Mouse (Mus musculus) MEL (cell line): ENCODE results near the gene Rtn4rl2. TPM values are rescaled to one million over a fixed set of nuclear protein-coding genes. Genes with fewer than 3 reads are reported as not detected.

ENCODE experiments used
- DNase-seq: peaks from one replicate; pipeline ENCODE4 v3.0.0; 2011; ENCODE audit warnings: low read depth, low spot score
- H3K27ac ChIP-seq: 2 replicates; pipeline ENCODE4 v1.5.1; 2012; ENCODE audit warnings: low read depth, mild to moderate bottlenecking, control low read depth, low read length, moderate library complexity; ENCODE audit not compliant: control insufficient read depth
- H3K27me3 ChIP-seq, 2 experiments: fragments of 150-350 bp in 1 of 2; sonication (generic) in 1 of 2; 2 replicates each; pipeline ENCODE4 v1.6.1; 2012; ENCODE audit warnings: low read length in 2 of 2, mild to moderate bottlenecking in 2 of 2, improper control_type of control experiment in 1 of 2, moderate library complexity in 1 of 2; ENCODE audit not compliant: insufficient read depth in 2 of 2, control insufficient read depth in 1 of 2
- H3K36me3 ChIP-seq, 2 experiments: 2 replicates each; pipeline ENCODE4 v1.6.1; 2012 to 2014; ENCODE audit warnings: low read length in 2 of 2, improper control_type of control experiment in 1 of 2, inconsistent platforms in 1 of 2, mild to moderate bottlenecking in 1 of 2; ENCODE audit not compliant: insufficient read depth in 2 of 2, control insufficient read depth in 1 of 2
- H3K4me1 ChIP-seq, 2 experiments: fragments of 150-350 bp in 1 of 2; sonication (generic) in 1 of 2; 2 replicates each; pipeline ENCODE4 v1.6.1; 2012; ENCODE audit warnings: low read length in 2 of 2, improper control_type of control experiment in 1 of 2, mild to moderate bottlenecking in 1 of 2; ENCODE audit not compliant: insufficient read depth in 2 of 2, control insufficient read depth in 1 of 2
- H3K4me3 ChIP-seq, 2 experiments: fragments of 150-350 bp in 1 of 2; sonication (generic) in 1 of 2; 2 replicates each; pipeline ENCODE4 v1.5.1; 2012; ENCODE audit warnings: low read depth in 2 of 2, low read length in 2 of 2, mild to moderate bottlenecking in 2 of 2, moderate library complexity in 2 of 2, control low read depth in 1 of 2, improper control_type of control experiment in 1 of 2; ENCODE audit not compliant: control insufficient read depth in 1 of 2, insufficient read depth in 1 of 2
- H3K79me2 ChIP-seq: 2 replicates; pipeline ENCODE4 v1.6.1; 2012; ENCODE audit warnings: mild to moderate bottlenecking, low read length, moderate library complexity; ENCODE audit not compliant: control insufficient read depth, poor library complexity, insufficient read depth
- H3K9ac ChIP-seq: 2 replicates; pipeline ENCODE4 v1.6.1; 2012; ENCODE audit warnings: low read depth, mild to moderate bottlenecking, control low read depth, low read length, moderate library complexity; ENCODE audit not compliant: control insufficient read depth, poor library complexity, severe bottlenecking
- H3K9me3 ChIP-seq: fragments of 150-350 bp; sonication (generic); replicated peaks from 2 replicates; pipeline ENCODE4 v1.6.1; 2012; ENCODE audit warnings: mild to moderate bottlenecking, low read length, improper control_type of control experiment, moderate library complexity; ENCODE audit not compliant: insufficient read depth
- CHD1 ChIP-seq: IDR thresholded peaks from 2 replicates; pipeline ENCODE4 v1.6.1; 2012; ENCODE audit warnings: low read depth, mild to moderate bottlenecking, inconsistent platforms, low read length, improper control_type of control experiment
- E2F4 ChIP-seq: IDR thresholded peaks from 2 replicates; pipeline ENCODE4 v1.6.1; 2011; ENCODE audit warnings: low read depth, low read length, improper control_type of control experiment, borderline replicate concordance
- EP300 ChIP-seq, 2 experiments: IDR thresholded peaks; 2 replicates each; pipeline ENCODE4 v1.6.1; 2011; ENCODE audit warnings: improper control_type of control experiment in 2 of 2, low read length in 2 of 2, low read depth in 1 of 2, mild to moderate bottlenecking in 1 of 2
- ETS1 ChIP-seq: IDR thresholded peaks from 2 replicates; pipeline ENCODE4 v1.6.1; 2012; ENCODE audit warnings: low read depth, mild to moderate bottlenecking, inconsistent platforms, low read length, improper control_type of control experiment, moderate library complexity
- GABPA ChIP-seq: IDR thresholded peaks from 2 replicates; pipeline ENCODE4 v1.6.1; 2012; ENCODE audit warnings: low read depth, mild to moderate bottlenecking, inconsistent platforms, low read length, improper control_type of control experiment, moderate library complexity
- GATA1 ChIP-seq: IDR thresholded peaks from 2 replicates; pipeline ENCODE4 v1.6.1; 2011; ENCODE audit warnings: low read depth, low read length, improper control_type of control experiment
- HCFC1 ChIP-seq: IDR thresholded peaks from 2 replicates; pipeline ENCODE4 v1.6.1; 2012; ENCODE audit warnings: low read depth, mild to moderate bottlenecking, inconsistent platforms, low read length, improper control_type of control experiment, moderate library complexity
- JUND ChIP-seq: IDR thresholded peaks from 2 replicates; pipeline ENCODE4 v1.6.1; 2011; ENCODE audit warnings: low read depth, mild to moderate bottlenecking, improper control_type of control experiment, low read length
- KAT2A ChIP-seq: conservative IDR thresholded peaks from 2 replicates; pipeline ENCODE4 v1.6.1; 2012; ENCODE audit warnings: low read depth, low read length, improper control_type of control experiment, inconsistent platforms
- MAFK ChIP-seq: IDR thresholded peaks from 2 replicates; pipeline ENCODE4 v1.6.1; 2011; ENCODE audit warnings: low read depth, mild to moderate bottlenecking, low read length, improper control_type of control experiment, borderline replicate concordance
- MAZ ChIP-seq: IDR thresholded peaks from 2 replicates; pipeline ENCODE4 v1.6.1; 2012; ENCODE audit warnings: low read depth, mild to moderate bottlenecking, inconsistent platforms, low read length, improper control_type of control experiment
- MEF2A ChIP-seq: IDR thresholded peaks from 2 replicates; pipeline ENCODE4 v1.6.1; 2014; ENCODE audit warnings: low read depth, mild to moderate bottlenecking, inconsistent platforms, low read length, improper control_type of control experiment; ENCODE audit not compliant: poor library complexity, insufficient replicate concordance, severe bottlenecking; ENCODE audit errors: extremely low read depth
- MXI1 ChIP-seq: IDR thresholded peaks from 2 replicates; pipeline ENCODE4 v1.6.1; 2011; ENCODE audit warnings: mild to moderate bottlenecking, low read depth, low read length, improper control_type of control experiment
- MYC ChIP-seq: IDR thresholded peaks from 2 replicates; pipeline ENCODE4 v1.6.1; 2011; ENCODE audit warnings: low read depth, mild to moderate bottlenecking, low read length, improper control_type of control experiment, moderate library complexity
- POLR2A ChIP-seq, 2 experiments: IDR thresholded peaks; 2 replicates each; pipeline ENCODE4 v1.6.1; 2011 to 2012; ENCODE audit warnings: low read length in 2 of 2, mild to moderate bottlenecking in 2 of 2, control low read depth in 1 of 2, improper control_type of control experiment in 1 of 2, low read depth in 1 of 2, moderate library complexity in 1 of 2; ENCODE audit not compliant: control insufficient read depth in 1 of 2, insufficient read depth in 1 of 2, poor library complexity in 1 of 2
- POLR2AphosphoS2 ChIP-seq: IDR thresholded peaks from 2 replicates; pipeline ENCODE4 v1.6.1; 2011; ENCODE audit warnings: low read length, improper control_type of control experiment
- RAD21 ChIP-seq: IDR thresholded peaks from 2 replicates; pipeline ENCODE4 v1.6.1; 2011; ENCODE audit warnings: mild to moderate bottlenecking, low read depth, low read length, improper control_type of control experiment
- RCOR1 ChIP-seq: IDR thresholded peaks from 2 replicates; pipeline ENCODE4 v1.6.1; 2012; ENCODE audit warnings: low read depth, mild to moderate bottlenecking, inconsistent platforms, low read length, improper control_type of control experiment
- SIN3A ChIP-seq: IDR thresholded peaks from 2 replicates; pipeline ENCODE4 v1.6.1; 2012; ENCODE audit warnings: low read length, improper control_type of control experiment, inconsistent platforms
- SMC3 ChIP-seq: IDR thresholded peaks from 2 replicates; pipeline ENCODE4 v1.6.1; 2011; ENCODE audit warnings: low read depth, low read length, improper control_type of control experiment
- TAL1 ChIP-seq: IDR thresholded peaks from 2 replicates; pipeline ENCODE4 v1.6.1; 2012; ENCODE audit warnings: mild to moderate bottlenecking, inconsistent platforms, low read length, moderate library complexity, mixed read lengths
- TBP ChIP-seq: IDR thresholded peaks from 2 replicates; pipeline ENCODE4 v1.8.0; 2011; ENCODE audit warnings: low read depth, low read length, improper control_type of control experiment
- TCF12 ChIP-seq: IDR thresholded peaks from 2 replicates; pipeline ENCODE4 v1.6.1; 2014; ENCODE audit warnings: low read depth, mild to moderate bottlenecking, inconsistent platforms, low read length, improper control_type of control experiment, moderate library complexity
- UBTF ChIP-seq: IDR thresholded peaks from 2 replicates; pipeline ENCODE4 v1.6.1; 2012; ENCODE audit warnings: low read depth, mild to moderate bottlenecking, inconsistent platforms, low read length, improper control_type of control experiment, moderate library complexity, borderline replicate concordance; ENCODE audit not compliant: insufficient read depth
- USF1 ChIP-seq: IDR thresholded peaks from 2 replicates; pipeline ENCODE4 v1.6.1; 2014; ENCODE audit warnings: low read depth, mild to moderate bottlenecking, inconsistent platforms, low read length, improper control_type of control experiment, moderate library complexity
- ZC3H11A ChIP-seq: IDR thresholded peaks from 2 replicates; pipeline ENCODE4 v1.6.1; 2012; ENCODE audit warnings: low read depth, mild to moderate bottlenecking, inconsistent platforms, low read length, improper control_type of control experiment
- ZKSCAN1 ChIP-seq: IDR thresholded peaks from 2 replicates; pipeline ENCODE4 v1.6.1; 2012; ENCODE audit warnings: low read depth, mild to moderate bottlenecking, inconsistent platforms, low read length, improper control_type of control experiment, moderate library complexity
- ZNF384 ChIP-seq: IDR thresholded peaks from 2 replicates; pipeline ENCODE4 v1.6.1; 2012; ENCODE audit warnings: low read depth, mild to moderate bottlenecking, inconsistent platforms, low read length, improper control_type of control experiment
- polyA plus RNA-seq, 2 experiments: library from polyadenylated mRNA; stranded (reverse) in 1 of 2; unstranded in 1 of 2; fragments of >175 nt in 1 of 2; fragments of >200 nt in 1 of 2; gene quantifications; 2 replicates each; pipeline versions ENCODE4 v1.2.1 to v1.2.4; 2012; ENCODE audit warnings: low replicate concordance in 2 of 2, low read depth in 1 of 2; ENCODE audit not compliant: insufficient read length in 2 of 2, insufficient read depth in 1 of 2, missing spikeins in 1 of 2
- total RNA-seq: library from RNA; depleted of rRNA; stranded (reverse); fragments of 300-350 nt; gene quantifications from 2 replicates; pipeline ENCODE4 v1.2.3, GENCODE M21; 2012

Gene Rtn4rl2
- total and polyA plus RNA-seq, 3 experiments, result 0.12 to 1.1 TPM; not detected in 1

GRCm38 (mm10) chr2:84886821-84887281 lies 341 bp upstream of the Rtn4rl2 start:
- Histone ChIP-seq H3K79me2 (no peaks in the 10 kb centered on the region), H3K9ac (peak overlapping the region; percentile 17; the same call in 1 of the 2 replicates), H3K4me1 (0 out of 4 replicates have a peak, but pooled peaks cover 0 to 7% of the 10 kb centered on the region in 2 experiments), H3K36me3 (no peaks in the 10 kb centered on the region; a peak in 1 of 4 replicates)
- TF ChIP-seq MYC (no peak), POLR2A (IDR thresholded peaks at IDR 0.05; ENCODE audit: control insufficient read depth in 1 of 2, insufficient read depth in 1 of 2, low read depth in 1 of 2, low read length in 2 of 2, poor library complexity in 1 of 2) (0 out of 4 replicates have a peak, but pooled peaks of 1 of the 2 experiments have one; percentile 27), GABPA (no peak), RCOR1 (no peak)
- TF ChIP-seq, all 39 proteins: peak for 1
- Histone ChIP-seq H3K27me3 (peaks cover 0 to 3% of the 10 kb centered on the region in 2 experiments; a peak in 2 of 4 replicates), H3K27ac (no peak overlapping the region), H3K4me3 (peak overlapping the region; percentile 47 to 52), H3K9me3 (no peaks in the 10 kb centered on the region)
- peak; percentile 21 for DNase-seq

GRCm38 (mm10) chr2:84885084-84886055 lies 1.1 kb downstream of the Rtn4rl2 start:
- 0 out of 4 replicates have a peak, but pooled peaks cover 0 to 7% of the 10 kb centered on the region in 2 experiments for H3K4me1 ChIP-seq

GRCm38 (mm10) chr2:84884611-84885010 lies 1.9 kb downstream of the Rtn4rl2 start:
- Histone ChIP-seq H3K4me1 (0 out of 4 replicates have a peak, but pooled peaks cover 0 to 4% of the 10 kb centered on the region in 2 experiments), H3K9me3 (no peaks in the 10 kb centered on the region), H3K79me2 (no peaks in the 10 kb centered on the region), H3K27me3 (peaks cover 0 to 3% of the 10 kb centered on the region in 2 experiments; a peak in 1 of 4 replicates), H3K4me3 (no peak overlapping the region), H3K36me3 (no peaks in the 10 kb centered on the region; a peak in 1 of 4 replicates), H3K27ac (no peak overlapping the region), H3K9ac (no peak overlapping the region)
- DNase-seq, result no peak
- TF ChIP-seq TAL1 (no peak), SMC3 (no peak), SIN3A (no peak), MAZ (no peak), POLR2A (IDR thresholded peaks at IDR 0.05; ENCODE audit: control insufficient read depth in 1 of 2, insufficient read depth in 1 of 2, low read depth in 1 of 2, low read length in 2 of 2, poor library complexity in 1 of 2) (no peak), ETS1 (no peak), ZNF384 (no peak), GATA1 (no peak), MXI1 (no peak), MEF2A (no peak), JUND (no peak), KAT2A (no peak), HCFC1 (no peak)

More at GRCm38 (mm10) chr2:84885084-84886055, 1.1 kb downstream of the Rtn4rl2 start:
- Histone ChIP-seq H3K4me3 (no peak overlapping the region), H3K36me3 (no peaks in the 10 kb centered on the region; a peak in 1 of 4 replicates), H3K79me2 (no peaks in the 10 kb centered on the region), H3K27ac (no peak overlapping the region), H3K9me3 (no peaks in the 10 kb centered on the region), H3K27me3 (peaks cover 0 to 3% of the 10 kb centered on the region in 2 experiments; a peak in 1 of 4 replicates), H3K9ac (no peak overlapping the region)
- TF ChIP-seq MAFK (no peak), USF1 (no peak), CHD1 (no peak), UBTF (no peak), RAD21 (no peak), EP300 (IDR thresholded peaks at IDR 0.05; ENCODE audit: low read depth in 1 of 2, low read length in 2 of 2) (no peak), ZKSCAN1 (no peak), ZC3H11A (no peak), TAL1 (no peak), GATA1 (no peak), E2F4 (no peak), SMC3 (no peak), ZNF384 (no peak), TBP (no peak), POLR2AphosphoS2 (no peak), TCF12 (no peak), MEF2A (no peak), GABPA (no peak), SIN3A (no peak)
- no peak for DNase-seq
